Mouse (Mus musculus): ENCODE results near the gene Gnb1l.

Gnb1l gene

GRCm38 (mm10) chr16:18587847-18588737 is 89.6 kb downstream of the Gnb1l start:
- no peak for DNase-seq

DNA sequence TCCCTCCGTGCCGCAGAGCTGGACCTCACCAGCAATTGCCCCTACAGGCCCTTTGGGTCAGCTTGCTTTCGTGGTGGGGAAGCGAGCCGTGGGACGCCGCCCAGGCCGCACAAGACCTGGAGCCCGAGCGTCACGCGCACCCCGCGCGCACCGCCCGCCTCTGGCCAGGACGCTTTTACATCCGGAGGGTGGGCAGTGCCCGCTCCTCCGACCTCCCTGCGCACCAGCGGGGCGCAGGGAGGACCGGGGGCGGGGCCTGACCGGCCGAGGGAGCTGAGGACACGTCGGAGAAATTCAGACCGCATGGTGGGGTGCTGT is 90.2 kb downstream of the Gnb1l start:
- DNase-seq = no peak

GRCm38 (mm10) chr16:18589080-18589621 is 90.6 kb downstream of the Gnb1l start:
- DNase-seq = no peak

DNA sequence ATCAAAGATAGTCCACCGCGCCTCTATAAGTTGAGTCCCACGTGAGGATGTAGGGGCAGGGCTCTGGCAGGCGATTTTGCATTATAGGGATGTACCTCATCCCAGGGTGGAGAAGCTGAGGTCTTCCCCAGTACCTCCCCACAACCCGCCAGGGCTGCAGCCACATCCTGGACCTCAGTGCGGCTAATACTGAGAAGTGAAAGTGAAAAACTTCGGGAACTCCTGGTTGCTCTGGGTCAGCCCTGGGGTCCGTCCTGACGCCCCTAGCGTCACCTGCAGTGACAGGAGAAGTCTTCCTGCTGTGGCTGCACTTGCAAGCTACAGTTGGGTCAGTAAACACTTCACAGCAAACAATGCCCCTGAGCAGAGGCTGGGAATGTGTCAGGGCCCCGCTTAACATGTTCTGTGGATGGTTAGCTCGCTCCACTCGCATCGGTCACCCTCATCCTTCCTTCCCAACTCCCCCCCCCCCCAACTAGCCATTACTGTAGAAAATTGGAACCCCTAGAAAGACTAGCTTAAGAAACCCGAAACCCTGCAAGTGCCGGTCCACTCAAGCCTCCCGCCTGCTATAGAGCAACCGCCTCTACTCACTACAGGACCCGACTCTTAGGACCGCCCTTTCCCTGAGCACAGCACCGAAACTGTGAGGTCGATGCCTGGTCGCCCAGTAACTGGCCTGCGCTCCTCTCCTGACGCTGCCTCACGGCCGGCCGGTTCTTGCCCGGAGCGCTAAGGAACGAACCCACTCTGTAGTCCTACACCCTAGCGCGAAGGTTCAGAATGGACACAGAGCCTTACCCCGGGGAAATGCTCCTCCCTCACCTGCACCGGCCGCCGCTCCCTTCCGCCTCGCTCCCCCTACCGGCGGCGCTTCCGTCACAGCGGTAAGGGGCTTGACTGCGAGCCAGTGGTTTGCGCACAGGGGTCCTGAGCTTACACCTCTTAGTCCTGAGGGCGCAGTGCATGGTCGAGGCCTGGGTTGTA is 91.6 kb downstream of the Gnb1l start, which contains the start of gene Tbx1:
TSS of gene Tbx1 (minus strand) at position 868 of the 987 bp plus-strand sequence.
- peak in 1 of 2 experiments; percentile 43 for DNase-seq

DNA sequence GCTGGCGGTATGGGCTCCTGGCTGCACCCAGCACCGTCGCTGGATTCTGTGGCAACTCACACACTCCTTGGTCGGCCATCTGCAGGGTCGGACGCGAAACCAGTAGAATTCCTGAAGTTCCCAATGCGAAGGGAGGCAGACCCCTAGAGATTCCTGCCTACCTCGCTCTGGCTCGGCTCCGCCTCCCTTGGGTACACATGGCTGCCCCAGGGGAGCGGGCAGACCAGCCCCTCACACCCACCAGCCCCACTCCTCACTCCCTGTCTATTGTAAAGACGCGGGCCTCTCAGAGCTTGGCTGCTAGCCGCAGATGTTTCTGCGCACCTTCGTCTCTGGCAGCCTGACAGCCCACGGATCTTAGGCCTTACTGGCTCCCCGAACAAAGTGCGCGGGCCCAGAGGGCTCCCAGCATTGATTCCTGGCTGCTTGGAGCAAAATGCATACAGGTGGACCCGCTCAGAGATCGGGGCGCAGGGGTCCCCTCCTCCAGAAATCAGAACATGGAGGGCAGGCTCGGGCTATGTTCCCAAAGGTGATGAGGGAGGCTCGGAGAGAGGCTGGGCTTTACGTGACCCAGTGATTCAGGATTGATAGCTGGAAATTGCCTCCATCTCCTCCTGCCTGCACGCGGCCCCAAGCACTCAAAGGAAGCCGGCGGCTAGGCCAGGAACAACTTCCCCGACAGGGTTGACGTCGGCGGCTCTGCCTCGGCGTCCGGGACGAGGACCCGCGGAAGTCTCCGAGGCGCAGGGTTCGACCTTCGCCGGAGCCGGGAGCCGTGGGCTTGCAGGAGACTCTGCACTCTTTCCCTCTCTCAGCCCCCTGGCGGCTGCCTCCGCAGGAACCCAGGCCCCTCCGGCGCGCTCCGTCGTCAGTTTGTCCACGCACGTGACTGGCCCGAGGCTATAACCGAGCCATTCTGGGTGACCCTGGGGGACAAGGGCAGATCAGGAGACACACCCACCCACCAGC is 92.8 kb downstream of the Gnb1l start:
- DNase-seq = no peak

GRCm38 (mm10) chr16:18593930-18594329 is 95.4 kb downstream of the Gnb1l start:
- no peak for DNase-seq

GRCm38 (mm10) chr16:18596255-18596654 is 97.7 kb downstream of the Gnb1l start:
- no peak for DNase-seq

DNA sequence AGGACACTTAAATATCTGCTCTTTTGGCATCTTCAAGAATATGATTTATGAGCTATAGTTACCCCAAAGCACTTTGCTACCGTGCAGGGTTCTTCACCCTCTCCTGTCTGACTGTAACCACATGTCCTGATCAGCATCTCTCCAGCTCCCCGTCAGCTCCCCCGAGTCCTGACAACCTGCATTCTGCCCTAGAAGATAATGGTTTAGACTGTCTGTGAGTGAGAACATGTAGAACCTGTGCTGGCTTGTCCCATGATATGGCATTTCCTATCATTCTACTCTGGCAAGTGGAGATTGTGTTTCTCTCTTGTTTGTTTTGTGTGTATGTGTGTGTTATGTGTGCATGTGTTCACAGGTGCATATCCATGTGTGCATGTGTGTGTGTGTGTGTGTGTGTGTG is 99.5 kb downstream of the Gnb1l start:
- no peak for DNase-seq

GRCm38 (mm10) chr16:18601447-18601846 is 102.9 kb downstream of the Gnb1l start:
- DNase-seq = no peak

- DNase-seq = no peak
These were observed 105.8 kb downstream of the Gnb1l start for GRCm38 (mm10) chr16:18604267-18604701.

DNA sequence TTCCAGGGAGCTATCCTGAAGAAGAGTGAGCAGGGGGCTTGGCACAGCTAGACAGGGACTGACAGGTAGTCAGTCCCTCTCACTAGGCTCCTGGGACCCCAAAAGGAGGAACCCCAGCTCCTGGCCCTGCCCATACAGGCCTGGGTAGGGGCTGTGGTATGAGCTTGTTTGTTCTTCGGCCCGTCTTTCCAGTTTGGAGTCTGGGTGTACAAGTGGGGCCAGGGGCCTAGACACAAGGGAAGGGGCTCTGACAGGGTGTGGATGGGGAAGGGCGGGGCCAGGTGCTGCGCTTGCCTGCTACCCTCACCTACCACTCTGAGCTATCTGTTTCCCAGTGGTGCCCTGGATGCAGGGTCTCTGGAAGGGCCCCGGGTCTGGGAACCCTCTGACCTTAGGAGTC is 107.2 kb downstream of the Gnb1l start:
- no peak for DNase-seq

DNA sequence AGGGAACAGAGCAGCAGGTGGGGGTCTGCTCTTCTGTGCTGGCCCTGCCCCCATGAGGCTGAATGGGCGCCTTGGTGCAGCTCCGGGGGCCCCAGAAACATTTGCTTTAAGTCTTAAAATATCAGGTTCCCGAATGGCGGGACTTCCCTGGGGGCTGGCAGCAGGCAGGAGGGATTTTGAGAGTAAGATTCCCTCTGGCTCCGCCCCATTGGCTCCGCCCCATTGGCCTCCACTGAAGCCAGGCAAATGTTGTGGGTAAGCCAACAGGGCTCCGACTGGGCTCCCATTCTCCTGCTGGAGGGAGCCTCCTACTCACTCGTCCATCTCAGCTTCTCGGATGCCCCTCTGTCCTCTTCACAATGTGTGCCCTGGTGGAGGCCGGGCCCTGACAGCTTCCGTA is 109.7 kb downstream of the Gnb1l start:
- no peak for DNase-seq

- DNase-seq = no peak
These were observed 110.6 kb downstream of the Gnb1l start for GRCm38 (mm10) chr16:18609099-18609498.

- DNase-seq = no peak
These were observed 113.2 kb downstream of the Gnb1l start for GRCm38 (mm10) chr16:18611752-18612151.

GRCm38 (mm10) chr16:18613301-18613700 is 114.8 kb downstream of the Gnb1l start:
- DNase-seq = no peak
